Mouse (Mus musculus): ENCODE data around the gene Stab1. TPM values are rescaled to one million over a fixed set of nuclear protein-coding genes. Genes with fewer than 3 reads are reported as not detected.

The Stab1 gene
- total RNA-seq, 1 experiment: 2.0 TPM

GRCm38 (mm10) chr14:31131272-31131821 is 37.1 kb downstream of the Stab1 start:
- Histone ChIP-seq H3K9ac (ENCODE audit: insufficient read depth, low read depth, low read length, poor library complexity, severe bottlenecking) (peak overlapping the region; percentile 85), H3K9me3 (ENCODE audit: control insufficient read depth, insufficient read depth, low read depth, low read length) (no peaks in the 10 kb centered on the region), H3K4me1 (ENCODE audit: control insufficient read depth in 2 of 2, insufficient read depth in 2 of 2, low read length in 2 of 2, poor library complexity in 1 of 2) (peaks cover 5 to 14% of the 10 kb centered on the region in 2 experiments; a peak in 3 of 4 replicates), H3K27ac (ENCODE audit: insufficient read depth, low read depth, low read length, poor library complexity, severe bottlenecking) (no peak overlapping the region), H3K36me3 (ENCODE audit: control insufficient read depth, insufficient read depth, low read length, poor library complexity, severe bottlenecking) (peaks cover 19% of the 10 kb centered on the region), H3K4me3 (ENCODE audit: insufficient read depth in 1 of 2, low read depth in 1 of 2, low read length in 2 of 2, poor library complexity in 1 of 2, severe bottlenecking in 1 of 2) (peak overlapping the region; percentile 89 to 93)
- no peak for TF ChIP-seq ZC3H11A (IDR thresholded peaks at IDR 0.05; ENCODE audit: borderline replicate concordance, low read depth, low read length)
- no peak for TF ChIP-seq HCFC1 (IDR thresholded peaks at IDR 0.05; ENCODE audit: borderline replicate concordance, insufficient read depth, low read length)
- TF ChIP-seq CHD2 (IDR thresholded peaks at IDR 0.05; ENCODE audit: low read depth, low read length): no peak
- TF ChIP-seq MAFK (IDR thresholded peaks at IDR 0.05; ENCODE audit: insufficient read depth, low read depth, low read length): no peak
- TF ChIP-seq ZNF384 (IDR thresholded peaks at IDR 0.05; ENCODE audit: low read depth, low read length): no peak
- DNase-seq (ENCODE audit: low read depth, low spot score): no peak
- in situ Hi-C loops (cut with MboI; ENCODE audit: low sequenced_read_pairs in 2 of 2, unreplicated experiment in 2 of 2): no loop called here

- H3K9ac ChIP-seq (ENCODE audit: insufficient read depth, low read depth, low read length, poor library complexity, severe bottlenecking): peak within 1 kb of the TSS; percentile 85
- H3K4me3 ChIP-seq (ENCODE audit: insufficient read depth in 1 of 2, low read depth in 1 of 2, low read length in 2 of 2, poor library complexity in 1 of 2, severe bottlenecking in 1 of 2): peak within 1 kb of the TSS; percentile 89 to 93
- H3K9me3 ChIP-seq (ENCODE audit: control insufficient read depth, insufficient read depth, low read depth, low read length): no peaks in the 10 kb centered on the region
- peaks cover 12% of the 10 kb centered on the region for H3K36me3 ChIP-seq (ENCODE audit: control insufficient read depth, insufficient read depth, low read length, poor library complexity, severe bottlenecking)
- peaks cover 5 to 16% of the 10 kb centered on the region in 2 experiments; a peak in 3 of 4 replicates for H3K4me1 ChIP-seq (ENCODE audit: control insufficient read depth in 2 of 2, insufficient read depth in 2 of 2, low read length in 2 of 2, poor library complexity in 1 of 2)
- no peak; the same call in 1 of the 2 replicates for TF ChIP-seq HCFC1 (IDR thresholded peaks at IDR 0.05; ENCODE audit: borderline replicate concordance, insufficient read depth, low read length)
- no peak for TF ChIP-seq CHD2 (IDR thresholded peaks at IDR 0.05; ENCODE audit: low read depth, low read length)
- no peak for TF ChIP-seq ZC3H11A (IDR thresholded peaks at IDR 0.05; ENCODE audit: borderline replicate concordance, low read depth, low read length)
- no peak for TF ChIP-seq ZNF384 (IDR thresholded peaks at IDR 0.05; ENCODE audit: low read depth, low read length)
- TF ChIP-seq MAFK (IDR thresholded peaks at IDR 0.05; ENCODE audit: insufficient read depth, low read depth, low read length): peak; percentile 96
- in situ Hi-C loops (cut with MboI; ENCODE audit: low sequenced_read_pairs in 2 of 2, unreplicated experiment in 2 of 2): no loop called here
- peak within 1 kb of the TSS; percentile 2; the same call in 1 of the 2 replicates for H3K27ac ChIP-seq (ENCODE audit: insufficient read depth, low read depth, low read length, poor library complexity, severe bottlenecking)
- DNase-seq (ENCODE audit: low read depth, low spot score): peak; percentile 71
These were observed 37.9 kb downstream of the Stab1 start, which contains the start of gene Nt5dc2 for GRCm38 (mm10) chr14:31130236-31131220. TSS of gene Nt5dc2 (plus strand) at chr14:31131053.

GRCm38 (mm10) chr14:31129326-31130235 is 38.9 kb downstream of the Stab1 start:
- peak overlapping the region; percentile 43; the same call in 1 of the 2 replicates for H3K9ac ChIP-seq (ENCODE audit: insufficient read depth, low read depth, low read length, poor library complexity, severe bottlenecking)

GRCm38 (mm10) chr14:31128826-31129219 is 39.6 kb downstream of the Stab1 start, which contains the start of gene Smim4:
TSS of gene Smim4 (minus strand) at chr14:31128956.
- Histone ChIP-seq H3K4me3 (ENCODE audit: insufficient read depth in 1 of 2, low read depth in 1 of 2, low read length in 2 of 2, poor library complexity in 1 of 2, severe bottlenecking in 1 of 2) (peak within 1 kb of the TSS; percentile 87 to 92), H3K9me3 (ENCODE audit: control insufficient read depth, insufficient read depth, low read depth, low read length) (no peaks in the 10 kb centered on the region), H3K4me1 (ENCODE audit: control insufficient read depth in 2 of 2, insufficient read depth in 2 of 2, low read length in 2 of 2, poor library complexity in 1 of 2) (peaks cover 5 to 16% of the 10 kb centered on the region in 2 experiments; a peak in 3 of 4 replicates), H3K36me3 (ENCODE audit: control insufficient read depth, insufficient read depth, low read length, poor library complexity, severe bottlenecking) (peaks cover 2% of the 10 kb centered on the region; the same call in 1 of the 2 replicates), H3K9ac (ENCODE audit: insufficient read depth, low read depth, low read length, poor library complexity, severe bottlenecking) (peak within 1 kb of the TSS; percentile 87), H3K27ac (ENCODE audit: insufficient read depth, low read depth, low read length, poor library complexity, severe bottlenecking) (0 out of 2 replicates have a peak within 1 kb of the TSS, but pooled peaks have one; percentile 10)
- TF ChIP-seq ZC3H11A (IDR thresholded peaks at IDR 0.05; ENCODE audit: borderline replicate concordance, low read depth, low read length) (no peak), CHD2 (IDR thresholded peaks at IDR 0.05; ENCODE audit: low read depth, low read length) (no peak), ZNF384 (IDR thresholded peaks at IDR 0.05; ENCODE audit: low read depth, low read length) (no peak), MAFK (IDR thresholded peaks at IDR 0.05; ENCODE audit: insufficient read depth, low read depth, low read length) (no peak), HCFC1 (IDR thresholded peaks at IDR 0.05; ENCODE audit: borderline replicate concordance, insufficient read depth, low read length) (no peak)
- in situ Hi-C loops (cut with MboI; ENCODE audit: low sequenced_read_pairs in 2 of 2, unreplicated experiment in 2 of 2): no loop called here
- peak; percentile 98 for DNase-seq (ENCODE audit: low read depth, low spot score)

More at GRCm38 (mm10) chr14:31129326-31130235, 38.9 kb downstream of the Stab1 start:
- TF ChIP-seq CHD2 (IDR thresholded peaks at IDR 0.05; ENCODE audit: low read depth, low read length) (no peak), MAFK (IDR thresholded peaks at IDR 0.05; ENCODE audit: insufficient read depth, low read depth, low read length) (peak; percentile 44; the same call in 1 of the 2 replicates)
- in situ Hi-C loops (cut with MboI; ENCODE audit: low sequenced_read_pairs in 2 of 2, unreplicated experiment in 2 of 2): no loop called here
- Histone ChIP-seq H3K4me1 (ENCODE audit: control insufficient read depth in 2 of 2, insufficient read depth in 2 of 2, low read length in 2 of 2, poor library complexity in 1 of 2) (peaks cover 5 to 16% of the 10 kb centered on the region in 2 experiments; a peak in 3 of 4 replicates), H3K4me3 (ENCODE audit: insufficient read depth in 1 of 2, low read depth in 1 of 2, low read length in 2 of 2, poor library complexity in 1 of 2, severe bottlenecking in 1 of 2) (peak overlapping the region in 1 of 2 experiments; percentile 57; a peak in 3 of 4 replicates), H3K27ac (ENCODE audit: insufficient read depth, low read depth, low read length, poor library complexity, severe bottlenecking) (no peak overlapping the region), H3K9me3 (ENCODE audit: control insufficient read depth, insufficient read depth, low read depth, low read length) (no peaks in the 10 kb centered on the region), H3K36me3 (ENCODE audit: control insufficient read depth, insufficient read depth, low read length, poor library complexity, severe bottlenecking) (peaks cover 4% of the 10 kb centered on the region; the same call in 1 of the 2 replicates)
- no peak for DNase-seq (ENCODE audit: low read depth, low spot score)

Measured in ES-E14 (cell line).